Mouse (Mus musculus) right cerebral cortex, postnatal 14 days (tissue): ENCODE data around the gene Olfr855.
A peak's percentile ranks its signal among the peaks of the same experiment; 100 is the strongest.

Experiments used
- DNase-seq: peaks from one replicate; pipeline ENCODE4 v3.0.0; 2022

Gene Olfr855

DNA sequence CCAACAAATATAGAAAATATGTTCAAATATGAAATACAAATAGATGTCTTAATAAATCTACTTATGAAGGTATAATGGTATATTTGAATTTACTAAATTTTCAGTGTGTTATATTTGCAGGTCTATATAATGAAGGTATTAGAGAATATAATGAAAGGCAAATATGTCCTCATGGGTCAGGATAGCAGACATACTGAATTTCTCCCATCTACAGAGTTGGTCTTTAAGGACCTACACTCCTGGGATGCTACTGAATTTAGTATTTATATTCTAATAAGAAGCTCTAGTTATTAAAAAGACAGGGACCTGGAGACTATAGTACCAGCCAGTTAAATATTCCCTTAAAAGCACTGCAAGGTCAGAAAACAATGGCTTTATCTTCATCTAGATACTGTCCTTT lies at the start of gene Olfr855:
Olfr855 (plus strand) TSS at position 301 of the 400 bp plus-strand sequence.
- no peak for DNase-seq

- DNase-seq: no peak
These were observed 41.4 kb upstream of the Olfr855 start, which contains the start of gene Olfr853 for GRCm38 (mm10) chr9:19540976-19541375. Olfr853 (minus strand) TSS chr9:19541076.

GRCm38 (mm10) chr9:19567282-19567681 lies 15.1 kb upstream of the Olfr855 start, which contains the start of gene Olfr854:
Olfr854 (minus strand) TSS chr9:19567382.
- DNase-seq: no peak

GRCm38 (mm10) chr9:19621297-19621696 lies 38.9 kb downstream of the Olfr855 start:
- no peak for DNase-seq

DNA sequence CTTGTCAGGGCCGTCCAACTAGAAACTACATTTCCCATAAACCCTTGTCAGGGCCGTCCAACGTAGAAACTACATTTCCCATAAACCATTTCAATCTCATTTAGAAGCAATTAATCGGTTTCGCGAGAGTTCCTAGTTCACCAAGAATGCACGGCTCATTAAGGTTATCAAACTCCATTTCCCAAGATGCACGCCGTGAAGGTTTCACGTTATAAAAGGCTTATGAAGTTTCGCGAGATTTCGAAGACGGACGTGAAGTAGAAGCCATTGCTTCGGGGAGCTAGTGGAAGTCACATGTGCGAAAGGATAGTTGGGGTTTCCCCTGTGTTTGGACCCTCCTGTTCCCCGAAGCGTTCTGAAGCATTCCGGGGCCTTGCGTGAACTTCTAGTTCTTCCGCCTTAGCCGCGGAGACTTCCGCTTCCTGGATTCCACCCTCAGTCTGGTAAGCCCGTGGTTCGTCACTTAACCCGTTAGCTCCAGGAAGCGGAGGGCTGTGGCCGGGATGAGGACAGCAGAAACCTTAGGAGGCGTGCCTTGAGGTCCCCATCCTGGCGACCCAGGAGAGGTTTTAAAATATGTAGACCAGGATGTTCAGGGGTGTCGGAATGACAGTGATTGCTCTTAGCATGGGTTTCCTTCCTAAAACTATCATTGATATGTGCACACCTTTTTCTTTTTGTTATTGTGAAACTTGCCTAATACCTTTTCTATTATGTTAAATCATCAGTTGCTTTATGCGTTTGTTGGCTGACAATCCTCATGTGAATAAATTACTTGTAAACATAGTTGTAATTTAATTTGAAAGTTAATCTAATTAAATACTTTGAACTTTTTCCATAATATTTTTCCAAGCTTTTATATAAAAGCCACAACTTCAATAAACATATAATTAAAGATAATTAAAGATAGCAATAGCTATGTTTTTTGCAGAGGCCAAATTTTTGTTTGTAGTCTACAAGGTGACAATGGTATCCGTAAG lies 39.7 kb downstream of the Olfr855 start, which contains the start of gene Zfp317:
Zfp317 (plus strand) TSS at position 260 of the 980 bp plus-strand sequence.
- DNase-seq: peak; percentile 77

- DNase-seq: no peak
These were observed 47.2 kb downstream of the Olfr855 start for GRCm38 (mm10) chr9:19629574-19629973.
